Mouse (Mus musculus) heart, embryonic 16.5 days (tissue): ENCODE data around the gene Cacna1c. TPM values are rescaled to one million over a fixed set of nuclear protein-coding genes. Genes with fewer than 3 reads are reported as not detected.

Experiments used
- ATAC-seq: fragments of 200-750 bp; cut with Nextera tagmentation; replicated peaks from 2 replicates; pipeline ENCODE4 v1.8.0; 2017; ENCODE audit warnings: moderate number of reproducible peaks; ENCODE audit not compliant: insufficient read depth, low FRiP score; ENCODE audit errors: extremely low read depth
- H3K27ac ChIP-seq: fragments of 300-500 bp; sonication (generic); 2 replicates; pipeline ENCODE4 v1.5.1; 2014; ENCODE audit warnings: mild to moderate bottlenecking, low read length, control low read depth, moderate library complexity
- H3K27me3 ChIP-seq: fragments of 300-500 bp; sonication (generic); 2 replicates; pipeline ENCODE4 v1.6.1; 2014; ENCODE audit warnings: low read length, mixed read lengths; ENCODE audit not compliant: control insufficient read depth, insufficient read depth
- H3K36me3 ChIP-seq: fragments of 300-500 bp; sonication (generic); 2 replicates; pipeline ENCODE4 v1.6.1; 2014; ENCODE audit not compliant: control insufficient read depth, insufficient read depth
- H3K4me1 ChIP-seq: fragments of 300-500 bp; sonication (generic); 2 replicates; pipeline ENCODE4 v1.6.1; 2014; ENCODE audit warnings: low read length, mixed read lengths; ENCODE audit not compliant: control insufficient read depth, insufficient read depth
- H3K4me2 ChIP-seq: fragments of 300-500 bp; sonication (generic); 2 replicates; pipeline ENCODE4 v1.6.1; 2014; ENCODE audit warnings: low read depth, mild to moderate bottlenecking, control low read depth, low read length
- H3K4me3 ChIP-seq: fragments of 300-500 bp; sonication (generic); 2 replicates; pipeline ENCODE4 v1.5.1; 2014; ENCODE audit warnings: mild to moderate bottlenecking, control low read depth, low read length
- H3K9ac ChIP-seq: fragments of 300-500 bp; sonication (generic); 2 replicates; pipeline ENCODE4 v1.6.1; 2014; ENCODE audit warnings: low read length, control low read depth
- H3K9me3 ChIP-seq: fragments of 300-500 bp; sonication (generic); replicated peaks from 2 replicates; pipeline ENCODE4 v1.6.1; 2016; ENCODE audit warnings: low read length; ENCODE audit not compliant: control insufficient read depth
- WGBS: fragments of 180-500 bp; shearing (Covaris S2); extraction: QIAGEN DNeasy Blood & Tissue Kit; methylation state at CpG from one replicate; pipeline ENCODE4 v1.1.7; 2014; 5-methylcytosine and 5-hydroxymethylcytosine counted together
- polyA plus RNA-seq: library from polyadenylated mRNA; unstranded; fragments of >200 nt; fragmentation: Nextera tagmentation; extraction: Ambion mirVana; gene quantifications from 2 replicates; pipeline ENCODE4 v1.2.1, GENCODE M21; 2015

Gene Cacna1c
- polyA plus RNA-seq, 1 experiment from 2014 or later = 66.2 TPM

DNA sequence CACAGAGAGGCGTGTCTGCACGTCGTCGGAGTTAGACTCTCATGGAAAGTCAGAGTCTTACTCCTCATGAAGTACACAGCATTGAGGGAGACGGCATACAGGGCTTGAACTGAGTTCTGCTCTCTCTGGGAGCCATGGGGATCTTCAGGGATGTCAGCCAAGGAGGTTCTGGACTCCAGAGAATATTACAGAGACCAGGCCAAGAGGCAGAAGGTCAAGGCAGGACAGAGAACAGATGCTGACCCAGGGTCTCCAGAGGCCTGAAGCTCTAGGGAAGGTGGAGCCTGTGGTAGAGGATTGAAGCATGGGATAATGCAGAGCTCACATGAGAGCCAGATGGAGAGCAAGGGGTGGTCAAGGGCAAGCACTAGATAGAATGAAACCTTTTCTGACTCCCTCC lies 507.4 kb downstream of the Cacna1c start:
- Histone ChIP-seq H3K9ac (no peak overlapping the region), H3K4me2 (no peak overlapping the region), H3K27me3 (no peaks in the 10 kb centered on the region), H3K36me3 (peaks cover 7% of the 10 kb centered on the region; the same call in 1 of the 2 replicates), H3K9me3 (no peaks in the 10 kb centered on the region), H3K27ac (no peak overlapping the region), H3K4me1 (peaks cover 3% of the 10 kb centered on the region), H3K4me3 (no peak overlapping the region)
- 83% methylated on average over 5 of the region's 5 CpGs for WGBS
- no peak for ATAC-seq

DNA sequence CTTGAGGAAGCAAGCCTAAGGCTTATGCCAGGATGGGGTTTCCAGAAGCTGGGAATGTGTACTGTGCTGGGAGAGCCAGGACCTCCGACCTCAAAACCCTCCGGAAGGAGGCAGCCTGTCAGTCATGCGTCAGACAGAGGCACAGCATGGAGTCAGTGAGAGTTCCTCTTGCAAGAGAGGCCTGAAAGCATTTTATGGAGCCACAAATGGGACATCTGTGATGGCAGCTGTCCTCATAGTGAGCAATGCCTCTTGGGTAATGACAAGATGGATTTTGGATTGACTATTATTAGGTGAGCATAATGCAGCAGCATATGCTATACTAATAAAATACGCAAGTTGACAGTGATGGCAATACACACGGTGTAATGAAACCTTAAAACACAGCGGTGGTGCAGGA lies 515.4 kb downstream of the Cacna1c start:
- no peak overlapping the region for H3K4me3 ChIP-seq
- no peaks in the 10 kb centered on the region for H3K27me3 ChIP-seq
- H3K4me1 ChIP-seq = no peaks in the 10 kb centered on the region
- no peaks in the 10 kb centered on the region for H3K9me3 ChIP-seq
- ATAC-seq = no peak
- no peak overlapping the region for H3K4me2 ChIP-seq
- peaks cover 7% of the 10 kb centered on the region for H3K36me3 ChIP-seq
- 76% methylated on average over 6 of the region's 6 CpGs for WGBS
- H3K9ac ChIP-seq = no peak overlapping the region
- H3K27ac ChIP-seq = no peak overlapping the region

DNA sequence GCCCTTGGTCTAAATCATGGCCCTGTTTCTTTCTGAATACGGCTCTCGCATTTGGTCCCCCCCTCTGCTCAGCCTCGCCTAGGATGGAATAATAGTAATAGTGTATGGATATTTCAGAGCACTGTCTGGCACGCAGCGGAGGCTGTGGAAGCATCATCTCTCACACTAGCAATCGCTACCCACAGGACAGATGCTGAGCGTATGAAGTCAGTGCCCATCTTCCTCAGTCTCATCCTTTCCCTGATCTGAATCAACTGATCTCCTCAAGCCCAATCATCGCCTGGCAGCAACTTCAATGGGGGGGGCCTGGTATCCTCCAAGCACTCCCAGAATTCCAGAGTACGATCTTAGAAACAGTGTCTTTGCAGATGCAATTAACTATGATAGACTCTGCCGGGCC lies 518.2 kb downstream of the Cacna1c start:
- Histone ChIP-seq H3K4me1 (no peaks in the 10 kb centered on the region), H3K4me3 (no peak overlapping the region), H3K27ac (no peak overlapping the region), H3K27me3 (no peaks in the 10 kb centered on the region), H3K9me3 (no peaks in the 10 kb centered on the region), H3K36me3 (peaks cover 24% of the 10 kb centered on the region), H3K9ac (no peak overlapping the region), H3K4me2 (no peak overlapping the region)
- WGBS = 93% methylated on average over 10 of the region's 10 CpGs
- ATAC-seq = no peak

DNA sequence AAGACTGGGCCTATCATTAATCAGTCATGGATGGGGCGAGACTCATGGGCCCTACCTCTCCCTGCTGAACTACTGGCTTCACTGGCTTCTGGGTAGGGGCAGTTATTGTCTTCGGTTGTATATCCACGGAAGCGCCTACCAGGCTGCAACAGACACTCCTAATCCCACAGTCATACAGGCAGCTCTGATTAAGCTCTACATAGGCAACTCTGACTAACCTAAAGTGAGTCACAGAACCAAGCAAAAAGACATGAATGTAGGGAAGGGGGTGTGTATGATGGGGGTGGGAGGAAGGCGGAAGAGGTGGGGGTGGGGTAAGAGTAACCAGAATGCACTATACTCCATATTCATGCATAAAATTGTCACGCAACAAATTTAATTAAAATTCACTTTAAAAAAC lies 518.9 kb downstream of the Cacna1c start:
- H3K36me3 ChIP-seq = peaks cover 26% of the 10 kb centered on the region
- H3K4me3 ChIP-seq = no peak overlapping the region
- H3K4me2 ChIP-seq = no peak overlapping the region
- WGBS = 92% methylated on average over 6 of the region's 6 CpGs
- H3K27ac ChIP-seq = no peak overlapping the region
- ATAC-seq = no peak
- H3K9ac ChIP-seq = no peak overlapping the region
- no peaks in the 10 kb centered on the region for H3K9me3 ChIP-seq
- H3K27me3 ChIP-seq = no peaks in the 10 kb centered on the region
- H3K4me1 ChIP-seq = no peaks in the 10 kb centered on the region

DNA sequence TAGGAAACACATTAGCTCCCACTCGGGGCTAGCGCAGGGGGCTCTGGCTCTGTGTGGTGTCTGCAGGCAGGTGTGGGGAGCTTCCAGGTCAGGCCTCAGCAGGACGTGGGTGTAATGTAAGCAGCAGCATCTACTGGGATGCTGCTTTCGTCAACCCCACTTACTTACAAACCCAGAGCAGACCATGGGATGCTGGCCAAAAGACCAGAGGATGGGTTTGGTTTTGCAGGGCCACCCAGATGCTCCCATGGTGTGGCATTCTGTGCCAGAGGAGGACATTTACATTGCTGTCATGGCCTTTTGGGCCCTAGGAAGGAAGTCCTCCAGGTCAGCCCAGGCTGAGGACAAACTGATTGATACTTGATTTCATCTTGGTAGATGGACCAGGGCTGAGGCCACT lies 521.4 kb downstream of the Cacna1c start:
- Histone ChIP-seq H3K27ac (no peak overlapping the region), H3K4me3 (no peak overlapping the region), H3K36me3 (peaks cover 23% of the 10 kb centered on the region), H3K4me1 (no peaks in the 10 kb centered on the region), H3K9me3 (no peaks in the 10 kb centered on the region), H3K27me3 (no peaks in the 10 kb centered on the region), H3K4me2 (no peak overlapping the region), H3K9ac (no peak overlapping the region)
- no peak for ATAC-seq
- 83% methylated on average over 4 of the region's 4 CpGs for WGBS

DNA sequence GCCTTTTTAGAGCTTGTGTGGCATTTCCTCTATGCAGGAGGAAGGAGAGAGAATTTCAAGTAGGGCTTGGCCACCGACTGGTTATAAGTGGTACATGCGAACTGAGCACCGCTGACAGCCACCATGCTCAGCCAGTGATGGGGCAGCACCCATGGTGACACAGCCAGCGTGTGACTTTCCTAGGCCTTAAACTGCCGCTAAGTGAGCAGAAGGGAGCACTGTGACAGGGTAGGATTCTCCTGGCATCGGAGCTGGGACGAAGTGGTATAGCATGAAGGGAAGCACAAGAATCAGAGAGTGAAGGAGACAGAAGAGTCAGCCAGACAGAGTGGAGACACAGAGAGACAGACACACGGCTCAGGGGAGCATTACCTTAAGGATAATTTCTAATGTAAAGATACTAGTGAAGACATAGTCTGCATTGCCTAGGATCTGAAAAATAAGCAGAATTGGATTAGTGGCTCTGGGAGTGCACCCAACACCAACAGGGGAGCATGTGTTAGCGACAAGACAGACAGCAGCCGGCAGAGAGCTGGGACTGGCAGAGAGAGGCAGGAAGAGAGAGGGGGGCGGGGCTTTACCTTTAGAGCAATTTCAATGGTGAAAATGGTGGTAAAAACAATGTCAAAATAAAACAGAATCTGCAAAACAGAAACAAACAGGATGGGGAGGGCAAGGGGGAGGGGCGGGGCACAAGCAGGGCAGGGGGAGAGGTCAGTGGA lies 522.1 kb downstream of the Cacna1c start:
- no peaks in the 10 kb centered on the region for H3K4me1 ChIP-seq
- no peak overlapping the region for H3K4me3 ChIP-seq
- H3K27me3 ChIP-seq = no peaks in the 10 kb centered on the region
- H3K27ac ChIP-seq = no peak overlapping the region
- 75% methylated on average over 12 of the region's 12 CpGs for WGBS
- H3K9ac ChIP-seq = no peak overlapping the region
- H3K4me2 ChIP-seq = no peak overlapping the region
- H3K9me3 ChIP-seq = no peaks in the 10 kb centered on the region
- no peak for ATAC-seq
- peaks cover 23% of the 10 kb centered on the region for H3K36me3 ChIP-seq

DNA sequence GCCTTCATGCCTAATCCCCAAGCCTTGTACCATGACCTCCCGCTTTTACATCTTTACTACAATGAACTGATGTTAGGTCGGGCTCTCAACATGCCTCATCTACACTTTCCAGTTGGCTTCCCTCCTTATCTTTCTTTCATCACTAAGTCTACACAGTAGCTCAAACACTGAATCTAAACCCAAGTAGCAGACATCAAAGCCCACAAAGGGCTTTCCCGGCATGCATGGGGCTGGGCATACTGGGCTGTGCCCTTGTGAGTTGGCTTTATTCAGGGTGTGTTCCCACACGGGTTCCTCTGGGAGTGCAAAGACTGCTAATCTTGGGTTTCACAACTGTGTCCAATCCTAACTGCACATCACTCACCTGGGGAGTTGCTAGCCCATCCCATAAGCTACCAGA lies 542.9 kb downstream of the Cacna1c start:
- 76% methylated on average over 4 of the region's 4 CpGs for WGBS
- no peak overlapping the region for H3K4me2 ChIP-seq

DNA sequence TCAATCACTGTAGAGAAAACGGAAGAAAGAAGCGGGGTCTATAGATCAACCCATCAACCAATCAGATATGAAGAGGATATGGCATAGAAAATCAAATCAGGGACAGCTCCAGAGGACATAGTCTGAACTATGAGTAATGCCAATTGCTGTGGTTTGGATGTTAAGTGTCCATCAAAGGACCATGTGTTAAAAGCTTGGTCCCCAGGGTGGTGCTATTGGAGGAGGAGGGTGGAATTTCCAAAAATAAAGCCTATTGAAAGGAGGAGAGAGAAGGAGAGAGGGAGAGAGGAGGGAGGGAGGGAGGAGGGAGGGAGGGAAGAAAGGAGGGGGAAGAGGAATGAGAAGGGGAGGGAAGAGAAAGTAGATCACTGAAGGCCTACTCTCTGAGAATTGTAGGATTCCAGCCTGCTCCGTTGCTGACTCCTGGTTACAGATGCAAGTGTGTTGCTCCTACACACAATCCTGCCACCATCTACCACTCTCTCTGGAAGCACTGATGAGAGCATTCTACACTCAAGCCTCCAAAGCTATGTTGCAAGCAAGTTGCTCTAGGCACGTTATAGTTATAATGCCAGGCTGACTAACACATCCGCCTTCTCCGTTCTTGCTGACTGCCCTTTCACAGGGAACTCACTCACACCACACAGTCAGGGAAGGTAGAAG lies 547.0 kb downstream of the Cacna1c start:
- no peak overlapping the region for H3K9ac ChIP-seq
- H3K27me3 ChIP-seq = no peaks in the 10 kb centered on the region
- no peak for ATAC-seq
- H3K4me1 ChIP-seq = no peaks in the 10 kb centered on the region
- H3K36me3 ChIP-seq = peaks cover 34% of the 10 kb centered on the region
- H3K27ac ChIP-seq = no peak overlapping the region
- no peak overlapping the region for H3K4me3 ChIP-seq
- H3K4me2 ChIP-seq = no peak overlapping the region
- H3K9me3 ChIP-seq = no peaks in the 10 kb centered on the region
- WGBS = 86% methylated on average over 6 of the region's 6 CpGs

More for the DNA sequence above, 542.9 kb downstream of the Cacna1c start:
- Histone ChIP-seq H3K27me3 (no peaks in the 10 kb centered on the region), H3K27ac (no peak overlapping the region), H3K9ac (no peak overlapping the region), H3K36me3 (peaks cover 47% of the 10 kb centered on the region), H3K9me3 (no peaks in the 10 kb centered on the region), H3K4me3 (no peak overlapping the region), H3K4me1 (no peaks in the 10 kb centered on the region)
- ATAC-seq = no peak

DNA sequence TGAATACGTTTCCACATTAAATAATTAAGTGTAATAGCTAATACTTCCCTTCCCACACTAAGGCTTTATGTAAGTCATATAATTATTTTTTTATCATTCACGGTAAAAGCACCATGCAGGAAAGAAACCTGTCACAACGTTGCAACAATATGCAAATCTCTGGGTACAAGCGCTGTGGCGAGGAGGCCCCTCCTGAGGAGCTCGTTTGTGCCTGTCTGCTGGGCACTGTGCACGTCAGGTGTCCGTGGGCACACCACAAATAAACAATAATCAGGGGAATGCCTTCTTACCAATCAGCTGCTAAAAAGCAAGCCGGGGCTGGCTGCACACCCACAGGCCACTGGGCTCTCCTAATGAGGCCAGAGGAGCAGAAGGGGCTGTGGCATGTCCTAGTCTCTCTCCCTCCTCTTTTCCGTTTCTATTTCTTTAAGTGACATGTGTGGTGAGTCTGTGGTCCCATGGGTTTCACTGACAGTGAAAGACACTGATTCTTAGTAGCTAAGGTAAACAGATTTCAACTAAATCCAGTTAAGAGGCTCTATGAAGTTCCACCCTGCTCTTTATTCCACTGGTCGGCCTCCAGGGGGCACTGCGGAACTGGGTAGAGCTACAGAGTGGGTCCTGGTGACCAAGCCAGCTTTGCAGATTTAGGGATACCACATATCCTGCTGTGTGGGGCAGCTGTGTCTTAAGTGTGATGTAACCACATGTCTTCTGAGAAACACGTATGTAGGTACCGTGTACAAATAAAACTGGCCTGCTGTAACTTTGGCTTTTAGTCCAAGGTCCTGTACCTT lies 549.8 kb downstream of the Cacna1c start:
- Histone ChIP-seq H3K9ac (no peak overlapping the region), H3K27me3 (no peaks in the 10 kb centered on the region), H3K4me1 (no peaks in the 10 kb centered on the region), H3K4me3 (no peak overlapping the region), H3K27ac (no peak overlapping the region), H3K36me3 (peaks cover 22% of the 10 kb centered on the region), H3K4me2 (no peak overlapping the region), H3K9me3 (no peaks in the 10 kb centered on the region)
- WGBS = 61% methylated on average over 14 of the region's 14 CpGs
- ATAC-seq = no peak
